ENCODE assay signal across 18 mouse cellular contexts in genomic region chr9:30949971-30950370, GRCm38 (mm10). TPM values are rescaled to one million over a fixed set of nuclear protein-coding genes. Genes with fewer than 3 reads are reported as not detected.
DNase-seq lines count a peak whose midpoint lies in the region; ATAC-seq and TF ChIP-seq lines count a peak whose summit lies in the region.
"Had no signal": no experiment of that assay in that cellular context is flagged by ENCODE, and none has a peak within 500 bp of the region (broad histone marks: within the 10 kb centered on the region; RNA-seq: fewer than 3 reads in every experiment).

No protein-coding gene starts in this region.

- peaks cover 43% of the 10 kb centered on the region for H3K27me3 ChIP-seq in heart, embryonic 13.5 days (replicated peaks)
- peaks cover 15% of the 10 kb centered on the region for H3K27me3 ChIP-seq in limb, embryonic 14.5 days (ENCODE audit: control insufficient read depth, insufficient read depth, low read length)
- peaks cover 33% of the 10 kb centered on the region for H3K27me3 ChIP-seq in limb, embryonic 10.5 days (ENCODE audit: low read depth, poor library complexity, severe bottlenecking)
- H3K27me3 ChIP-seq: CH12.LX had no signal

- DNase-seq in adrenal gland, postnatal 10 days = peak; percentile 39
- DNase-seq in adrenal gland, adult 18-20 months (ENCODE audit: low spot score in 2 of 2) = no peak
- DNase-seq in heart, adult 11 months = no peak
- peak; percentile 49 for DNase-seq in limb, embryonic 14.5 days (ENCODE audit: low spot score)
- no peak for DNase-seq in limb, embryonic 10.5 days (ENCODE audit: low spot score)
- DNase-seq in brain, embryonic 14.5 days (ENCODE audit: low read depth) = peak; percentile 69
- DNase-seq: cerebellum, adult 11-12 months; kidney, adult 8-10 months; right cerebral cortex, adult 18-20 months; thymus, postnatal 36 days had no signal

- TF ChIP-seq POLR2A in limb, embryonic 14.5 days (IDR thresholded peaks at IDR 0.05; ENCODE audit: borderline replicate concordance, extremely low read depth, insufficient read depth, insufficient read length) = no peak
- no peak for TF ChIP-seq POLR2A in brain, embryonic 14.5 days (IDR thresholded peaks at IDR 0.05; ENCODE audit: borderline replicate concordance, extremely low read depth, insufficient read depth, insufficient read length, poor library complexity, severe bottlenecking)

- peaks cover 45% of the 10 kb centered on the region for H3K4me1 ChIP-seq in heart, embryonic 13.5 days
- H3K4me1 ChIP-seq in limb, embryonic 14.5 days (ENCODE audit: control insufficient read depth, insufficient read depth, low read length) = peaks cover 6% of the 10 kb centered on the region; the same call in 1 of the 2 replicates
- H3K4me1 ChIP-seq in limb, embryonic 10.5 days = no peaks in the 10 kb centered on the region; the same call in 1 of the 2 replicates

- H3K9me3 ChIP-seq in heart, embryonic 13.5 days = no peaks in the 10 kb centered on the region
- H3K9me3 ChIP-seq in limb, embryonic 14.5 days (ENCODE audit: control insufficient read depth, low read length) = no peaks in the 10 kb centered on the region
- H3K9me3 ChIP-seq in limb, embryonic 10.5 days (replicated peaks) = no peaks in the 10 kb centered on the region
- H3K9me3 ChIP-seq: embryonic facial prominence, embryonic 12.5 days; lung, embryonic 15.5 days had no signal

- H3K27ac ChIP-seq in heart, embryonic 13.5 days (replicated peaks) = peak overlapping the region; percentile 20; the same call in 1 of the 2 replicates
- no peak overlapping the region for H3K27ac ChIP-seq in limb, embryonic 14.5 days (replicated peaks; ENCODE audit: low read depth, low read length)
- no peak overlapping the region for H3K27ac ChIP-seq in limb, embryonic 10.5 days
- H3K27ac ChIP-seq: embryonic facial prominence, embryonic 12.5 days; lung, embryonic 15.5 days had no signal

- no peak overlapping the region for H3K4me3 ChIP-seq in heart, embryonic 13.5 days
- H3K4me3 ChIP-seq in limb, embryonic 14.5 days (replicated peaks; ENCODE audit: low read length) = no peak overlapping the region
- no peak overlapping the region for H3K4me3 ChIP-seq in limb, embryonic 10.5 days
- H3K4me3 ChIP-seq: embryonic facial prominence, embryonic 12.5 days; lung, embryonic 15.5 days had no signal

- H3K9ac ChIP-seq in heart, embryonic 13.5 days = no peak overlapping the region
- no peak overlapping the region for H3K9ac ChIP-seq in limb, embryonic 14.5 days (ENCODE audit: low read depth, low read length, severe bottlenecking)
- H3K9ac ChIP-seq: embryonic facial prominence, embryonic 12.5 days; lung, embryonic 15.5 days had no signal

- no peak for ATAC-seq in heart, embryonic 13.5 days (ENCODE audit: extremely low read depth, insufficient number of reproducible peaks, low FRiP score, low TSS enrichment)
- no peak for ATAC-seq in limb, embryonic 14.5 days (ENCODE audit: low FRiP score, low read depth)

- H3K36me3 ChIP-seq in heart, embryonic 13.5 days = no peaks in the 10 kb centered on the region
- no peaks in the 10 kb centered on the region for H3K36me3 ChIP-seq in limb, embryonic 14.5 days (ENCODE audit: control insufficient read depth, insufficient read depth, low read length)
- H3K36me3 ChIP-seq in limb, embryonic 10.5 days = no peaks in the 10 kb centered on the region
- H3K36me3 ChIP-seq: embryonic facial prominence, embryonic 12.5 days; lung, embryonic 15.5 days had no signal

- TF ChIP-seq CTCF in brain, embryonic 14.5 days (IDR thresholded peaks at IDR 0.05; ENCODE audit: borderline replicate concordance, extremely low read depth, insufficient read depth, insufficient read length) = no peak

- WGBS in heart, embryonic 13.5 days = 58% methylated on average over 4 of the region's 4 CpGs
- WGBS in limb, embryonic 14.5 days = 61% methylated on average over 4 of the region's 4 CpGs
- WGBS in limb, embryonic 10.5 days = 83% methylated on average over 4 of the region's 4 CpGs

- H3K4me2 ChIP-seq in heart, embryonic 13.5 days = no peak overlapping the region
- no peak overlapping the region for H3K4me2 ChIP-seq in limb, embryonic 14.5 days (replicated peaks; ENCODE audit: low read depth, low read length, severe bottlenecking)
- H3K4me2 ChIP-seq: embryonic facial prominence, embryonic 12.5 days; heart, embryonic 11.5 days; lung, embryonic 15.5 days had no signal

RNA-seq across cellular contexts. Expression of gene Adamts8, which starts 7.6 kb away (rescaled TPM):
- total RNA-seq in adrenal gland, postnatal 10 days (2021) = 1 to 10 TPM in 1 of 2 experiments, under 1 TPM in 1; 0.96 to 1.2 TPM
- total RNA-seq in adrenal gland, adult 18-20 months (2021) = under 1 TPM; 0.16 to 0.23 TPM
- 8.1 and 8.7 TPM in 2 replicates for polyA plus RNA-seq in heart, embryonic 13.5 days (2015; fragmentation: Nextera tagmentation; extraction: Ambion mirVana)
- polyA plus RNA-seq in limb, embryonic 14.5 days (2012; rRNA removed) = 4.2 and 4.4 TPM in 2 replicates
- 4.4 and 5.0 TPM in 2 replicates for polyA plus RNA-seq in limb, embryonic 14.5 days (2014; fragmentation: Nextera tagmentation; extraction: Ambion mirVana)
- polyA plus RNA-seq in limb, embryonic 10.5 days (2016; fragmentation: Nextera tagmentation; extraction: Ambion mirVana) = 0.06 and 0.29 TPM in 2 replicates
- 1.0 and 1.6 TPM in 2 replicates for polyA plus RNA-seq in brain, embryonic 14.5 days (2012; rRNA removed)
- total RNA-seq: CH12.LX; common myeloid progenitor, adult 5-6 weeks; liver, adult 2 months; megakaryocyte-erythroid progenitor cell, adult 5-6 weeks had no signal
- polyA plus RNA-seq: liver, adult 2 months had no signal

RNA-seq across cellular contexts. Expression of gene Adamts15, which starts 27.7 kb away (rescaled TPM):
- 1 to 10 TPM; 6.4 to 7.0 TPM for total RNA-seq in adrenal gland, postnatal 10 days (2021)
- 1 to 10 TPM; 4.0 to 5.8 TPM for total RNA-seq in adrenal gland, adult 18-20 months (2021)
- 7.9 and 9.0 TPM in 2 replicates for polyA plus RNA-seq in heart, embryonic 13.5 days (2015; fragmentation: Nextera tagmentation; extraction: Ambion mirVana)
- polyA plus RNA-seq in limb, embryonic 14.5 days (2012; rRNA removed) = 33.2 and 39.5 TPM in 2 replicates
- polyA plus RNA-seq in limb, embryonic 14.5 days (2014; fragmentation: Nextera tagmentation; extraction: Ambion mirVana) = 29.0 and 39.9 TPM in 2 replicates
- 4.0 and 8.5 TPM in 2 replicates for polyA plus RNA-seq in limb, embryonic 10.5 days (2016; fragmentation: Nextera tagmentation; extraction: Ambion mirVana)
- polyA plus RNA-seq in brain, embryonic 14.5 days (2012; rRNA removed) = 3.6 and 6.2 TPM in 2 replicates
- total RNA-seq: CH12.LX; common myeloid progenitor, adult 5-6 weeks; megakaryocyte-erythroid progenitor cell, adult 5-6 weeks had no signal

Comparison
In these comparisons a context has a peak if more than half of its experiments do, and no peak if none do; other contexts are left out.
1. DNase-seq: peak in adrenal gland, postnatal 10 days (single experiment), limb, embryonic 14.5 days (single experiment) and brain, embryonic 14.5 days (single experiment); none in adrenal gland, adult 18-20 months (0 of 2), heart, adult 11 months (single experiment) and limb, embryonic 10.5 days (single experiment).